Mouse (Mus musculus) liver, adult (tissue): ENCODE results near the gene Erh.

Experiments used
- GATA4 ChIP-seq: IDR thresholded peaks from 2 replicates; pipeline ENCODE4 v1.6.1; 2014; ENCODE audit warnings: mild to moderate bottlenecking, low read length; ENCODE audit not compliant: insufficient replicate concordance

Erh gene

DNA sequence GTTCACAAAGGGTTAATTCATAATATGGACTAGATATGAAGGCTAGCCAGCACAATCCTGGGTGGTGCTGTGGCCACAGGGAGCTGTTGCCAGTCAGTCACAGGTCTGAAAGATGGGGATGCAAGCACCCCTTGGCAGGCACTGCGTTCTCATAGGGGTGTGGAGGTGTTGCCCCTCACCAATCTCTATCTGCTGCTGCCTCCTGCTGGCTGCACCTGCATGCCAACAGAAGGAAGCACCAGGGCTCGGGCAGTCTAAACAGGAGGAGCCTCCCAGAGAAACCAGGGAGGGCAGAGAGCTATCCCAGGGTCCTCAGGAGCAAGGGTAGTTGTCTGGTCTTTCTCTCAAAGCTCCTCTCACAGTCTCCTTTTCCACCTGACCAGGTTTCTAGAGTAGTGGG lies 59.2 kb downstream of the Erh start:
- TF ChIP-seq GATA4, result no peak
